Mouse (Mus musculus): ENCODE results near the gene Srarp. TPM values are rescaled to one million over a fixed set of nuclear protein-coding genes. Genes with fewer than 3 reads are reported as not detected.

Gene Srarp
- total RNA-seq, 1 experiment from 2014 or later = not detected

- no peak for ATAC-seq (replicated peaks; ENCODE audit: insufficient number of reproducible peaks, low FRiP score, low TSS enrichment, poor library complexity, severe bottlenecking)
Observed at GRCm38 (mm10) chr4:141460481-141460880, 24.6 kb upstream of the Srarp start.

GRCm38 (mm10) chr4:141459766-141460165 lies 23.9 kb upstream of the Srarp start:
- ATAC-seq (replicated peaks; ENCODE audit: insufficient number of reproducible peaks, low FRiP score, low TSS enrichment, poor library complexity, severe bottlenecking) = no peak

DNA sequence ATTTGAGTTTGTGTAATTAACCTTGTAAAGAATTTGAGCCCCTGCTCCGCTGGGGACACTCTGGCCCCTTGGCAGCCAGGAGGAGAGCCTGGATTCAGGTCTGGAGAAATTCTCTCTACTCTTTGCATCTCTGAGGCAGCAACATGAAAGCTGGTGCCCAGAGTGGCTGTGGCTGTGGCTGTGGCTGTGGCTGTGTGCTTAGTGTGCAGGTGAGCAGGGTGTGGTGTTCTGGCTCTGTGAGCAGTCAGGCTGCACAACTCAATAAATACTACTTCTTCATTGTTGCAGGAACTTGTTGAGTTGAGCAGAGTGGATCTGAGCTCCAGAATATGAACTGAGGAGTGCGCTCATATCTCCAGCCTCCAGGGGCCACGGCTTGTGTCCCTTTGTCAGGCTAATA lies 23.0 kb upstream of the Srarp start:
- no peak for ATAC-seq (replicated peaks; ENCODE audit: insufficient number of reproducible peaks, low FRiP score, low TSS enrichment, poor library complexity, severe bottlenecking)

- no peak for ATAC-seq (replicated peaks; ENCODE audit: insufficient number of reproducible peaks, low FRiP score, low TSS enrichment, poor library complexity, severe bottlenecking)
Observed at GRCm38 (mm10) chr4:141458236-141458635, 22.3 kb upstream of the Srarp start.

DNA sequence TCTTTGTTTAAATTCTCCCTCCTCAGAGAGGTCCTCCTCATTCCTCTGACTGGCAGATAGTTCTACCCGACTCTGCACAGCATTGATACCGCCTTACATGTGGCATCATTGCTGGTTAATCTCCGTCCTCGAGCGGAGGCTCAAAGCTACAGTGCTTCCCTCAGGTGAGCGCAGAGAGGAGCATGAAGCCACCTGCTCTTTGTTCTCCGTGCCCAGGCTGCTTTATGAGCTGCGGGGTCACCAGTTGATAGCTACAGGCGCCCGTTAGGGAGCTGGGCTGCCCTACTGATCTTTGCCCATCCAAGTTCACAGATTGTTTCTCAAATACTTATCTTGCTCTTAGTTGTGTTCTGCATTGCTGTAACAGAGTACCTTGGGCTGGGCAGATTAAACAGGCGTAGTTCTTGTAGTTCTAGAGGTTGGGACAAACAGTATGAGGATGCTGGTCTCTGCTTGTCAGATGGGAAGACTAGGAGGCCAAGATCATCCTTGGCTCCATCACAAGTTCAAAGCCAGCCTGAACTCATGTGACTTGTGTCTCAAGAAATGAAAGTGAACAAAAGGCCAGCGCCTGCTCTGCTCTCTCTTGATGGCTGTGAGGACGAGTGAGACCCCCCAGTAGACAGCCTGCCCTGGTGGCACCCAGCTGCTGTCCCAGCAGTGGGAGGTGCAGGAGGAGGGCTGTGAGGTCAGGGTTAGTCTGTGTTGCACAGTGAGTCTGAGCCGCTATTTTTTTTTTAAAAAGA lies 20.5 kb upstream of the Srarp start:
- ATAC-seq (replicated peaks; ENCODE audit: insufficient number of reproducible peaks, low FRiP score, low TSS enrichment, poor library complexity, severe bottlenecking) = no peak

GRCm38 (mm10) chr4:141455526-141455925 lies 19.6 kb upstream of the Srarp start:
- ATAC-seq (replicated peaks; ENCODE audit: insufficient number of reproducible peaks, low FRiP score, low TSS enrichment, poor library complexity, severe bottlenecking) = no peak

- ATAC-seq (replicated peaks; ENCODE audit: insufficient number of reproducible peaks, low FRiP score, low TSS enrichment, poor library complexity, severe bottlenecking) = peak; percentile 58; the same call in 1 of the 2 replicates
Observed at GRCm38 (mm10) chr4:141454581-141455350, 18.9 kb upstream of the Srarp start.

- ATAC-seq (replicated peaks; ENCODE audit: insufficient number of reproducible peaks, low FRiP score, low TSS enrichment, poor library complexity, severe bottlenecking) = no peak
Observed at GRCm38 (mm10) chr4:141451916-141452450, 16.1 kb upstream of the Srarp start.

GRCm38 (mm10) chr4:141451251-141451650 lies 15.3 kb upstream of the Srarp start:
- no peak for ATAC-seq (replicated peaks; ENCODE audit: insufficient number of reproducible peaks, low FRiP score, low TSS enrichment, poor library complexity, severe bottlenecking)

- no peak for ATAC-seq (replicated peaks; ENCODE audit: insufficient number of reproducible peaks, low FRiP score, low TSS enrichment, poor library complexity, severe bottlenecking)
Observed at GRCm38 (mm10) chr4:141446211-141446610, 10.3 kb upstream of the Srarp start.

DNA sequence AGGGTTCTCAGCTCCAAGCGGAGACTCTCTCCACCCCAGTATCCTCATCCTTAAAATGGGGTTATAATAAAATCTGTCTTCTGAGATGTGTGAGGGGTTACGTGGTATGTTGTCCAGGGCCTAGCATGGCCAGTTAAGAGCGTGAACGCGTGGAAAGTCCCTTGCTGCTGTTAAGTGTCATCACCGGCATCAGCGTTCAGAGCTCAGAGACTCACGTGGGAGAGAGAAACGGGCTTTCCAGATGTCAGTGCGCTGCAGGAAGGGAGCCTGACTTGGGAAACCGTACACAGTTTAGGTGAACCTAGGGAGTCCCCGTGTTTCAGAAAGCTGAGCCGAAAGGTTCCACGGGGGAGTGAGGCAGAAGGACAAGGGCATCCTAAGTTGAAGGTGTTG lies 9.4 kb upstream of the Srarp start:
- no peak for ATAC-seq (replicated peaks; ENCODE audit: insufficient number of reproducible peaks, low FRiP score, low TSS enrichment, poor library complexity, severe bottlenecking)

- peak; percentile 93 for ATAC-seq (replicated peaks; ENCODE audit: insufficient number of reproducible peaks, low FRiP score, low TSS enrichment, poor library complexity, severe bottlenecking)
Observed at GRCm38 (mm10) chr4:141444451-141445327, 8.8 kb upstream of the Srarp start, which contains the start of gene Zbtb17. Gene Zbtb17 (plus strand): TSS chr4:141444654.

- ATAC-seq (replicated peaks; ENCODE audit: insufficient number of reproducible peaks, low FRiP score, low TSS enrichment, poor library complexity, severe bottlenecking) = no peak
Observed at GRCm38 (mm10) chr4:141443641-141444429, 7.9 kb upstream of the Srarp start.

GRCm38 (mm10) chr4:141440877-141441276 lies 5.0 kb upstream of the Srarp start:
- no peak for ATAC-seq (replicated peaks; ENCODE audit: insufficient number of reproducible peaks, low FRiP score, low TSS enrichment, poor library complexity, severe bottlenecking)

DNA sequence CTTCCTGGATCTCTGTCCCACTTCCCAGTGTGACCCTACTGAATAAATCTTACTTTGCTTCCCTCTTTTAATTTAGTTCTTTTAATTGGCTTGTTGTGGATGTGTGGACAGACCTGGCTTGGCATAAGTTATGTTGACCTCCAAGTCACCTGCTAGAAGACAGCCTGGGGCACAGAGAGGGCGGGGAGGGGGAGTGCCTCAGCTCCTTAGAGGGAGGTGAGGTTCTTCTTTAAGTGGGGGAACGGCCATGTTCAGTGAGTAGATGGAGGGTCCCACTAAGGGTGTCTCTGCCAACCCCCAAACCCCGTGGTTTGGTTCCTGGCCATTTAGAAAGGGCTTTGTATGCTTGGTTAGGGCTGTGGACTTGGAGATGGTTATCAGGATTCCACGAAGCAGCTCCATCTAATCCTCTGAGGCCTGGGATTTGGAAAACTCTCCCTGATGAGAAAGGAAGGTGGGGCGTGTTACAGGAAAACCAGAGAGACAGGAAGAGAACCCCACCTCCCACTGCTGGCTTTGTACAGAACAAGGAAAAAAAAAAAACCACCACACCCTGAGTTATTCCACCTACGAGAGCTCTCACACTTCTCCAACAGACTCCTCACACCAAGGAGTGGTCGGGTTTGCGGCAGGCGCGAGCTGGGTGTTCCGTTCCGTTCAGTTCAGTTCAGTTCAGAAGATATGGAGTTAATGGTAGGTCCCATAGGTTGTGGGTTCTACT lies 3.3 kb upstream of the Srarp start:
- ATAC-seq (replicated peaks; ENCODE audit: insufficient number of reproducible peaks, low FRiP score, low TSS enrichment, poor library complexity, severe bottlenecking) = no peak

DNA sequence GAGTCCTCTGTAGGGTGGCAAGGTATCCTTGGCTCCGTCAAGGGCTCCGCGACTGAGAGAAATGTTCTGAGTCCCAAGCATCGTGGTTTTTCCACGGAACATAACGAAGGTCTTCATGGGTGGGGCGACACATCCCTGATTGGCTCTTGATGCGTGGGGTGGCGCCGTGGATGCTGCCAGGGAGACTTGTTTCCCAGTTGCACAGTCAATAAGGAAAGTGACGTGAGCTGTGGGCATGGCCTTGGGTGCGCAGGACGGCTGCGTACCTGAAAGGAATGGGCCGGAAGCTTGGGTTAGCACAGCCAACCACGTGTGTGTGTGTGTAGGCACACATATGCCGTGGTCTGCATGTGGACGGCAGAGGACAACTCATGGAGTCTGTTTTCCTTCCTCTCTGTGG lies 2.7 kb downstream of the Srarp start:
- ATAC-seq (replicated peaks; ENCODE audit: insufficient number of reproducible peaks, low FRiP score, low TSS enrichment, poor library complexity, severe bottlenecking) = no peak

DNA sequence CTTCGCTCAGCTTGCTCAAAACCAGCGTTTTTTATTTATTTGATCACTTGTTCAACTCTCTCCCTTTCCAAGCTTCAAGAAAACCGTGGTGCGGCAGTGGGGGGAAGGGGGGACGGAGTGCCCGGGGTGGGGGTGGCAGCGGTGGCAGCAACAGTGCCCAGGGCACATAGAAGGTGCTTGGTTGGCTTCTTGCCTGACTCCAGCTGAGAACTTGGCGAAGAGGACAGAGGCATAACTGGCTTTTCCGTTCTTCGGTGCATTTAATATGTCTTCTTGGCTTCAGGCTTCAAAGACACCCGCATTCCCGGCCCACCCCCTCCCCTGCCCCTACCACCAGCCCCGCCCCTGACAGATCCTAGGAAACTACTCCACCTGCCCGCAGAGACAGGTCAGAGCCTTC lies 3.2 kb downstream of the Srarp start:
- no peak for ATAC-seq (replicated peaks; ENCODE audit: insufficient number of reproducible peaks, low FRiP score, low TSS enrichment, poor library complexity, severe bottlenecking)

DNA sequence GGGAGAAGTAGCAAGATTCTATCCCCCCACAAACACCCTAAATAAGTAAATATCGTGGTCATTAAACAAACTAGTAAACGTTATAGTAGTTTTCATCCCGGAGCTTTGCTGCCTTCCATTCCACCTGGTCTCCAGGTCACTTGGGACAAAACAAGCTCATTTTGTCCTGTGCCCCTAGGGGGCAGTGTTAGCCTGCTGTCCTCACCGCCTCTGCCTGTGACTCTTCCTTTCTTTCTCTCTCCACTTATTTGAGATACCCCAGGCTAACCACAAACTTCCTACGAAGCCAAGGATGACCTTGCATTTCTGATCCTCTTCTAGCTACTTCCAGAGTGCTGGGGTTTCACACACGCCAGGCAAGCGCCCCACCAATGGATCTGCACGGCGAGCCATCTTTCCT lies 4.9 kb downstream of the Srarp start:
- ATAC-seq (replicated peaks; ENCODE audit: insufficient number of reproducible peaks, low FRiP score, low TSS enrichment, poor library complexity, severe bottlenecking) = peak; percentile 94
